Mouse (Mus musculus) kidney, embryonic 14.5 days (tissue): ENCODE results near the gene Gm9844. TPM values are rescaled to one million over a fixed set of nuclear protein-coding genes. Genes with fewer than 3 reads are reported as not detected.

Source experiments
- ATAC-seq: fragments of 200-750 bp; cut with Nextera tagmentation; 2 replicates; pipeline ENCODE4 v1.8.0; 2017; ENCODE audit warnings: moderate number of reproducible peaks, mild to moderate bottlenecking, moderate TSS enrichment, moderate library complexity; ENCODE audit not compliant: low FRiP score, low TSS enrichment
- H3K27ac ChIP-seq: fragments of 300-500 bp; sonication (generic); 2 replicates; pipeline ENCODE4 v1.5.1; 2014; ENCODE audit warnings: low read depth, mild to moderate bottlenecking, low read length, moderate library complexity, mixed read lengths
- H3K27me3 ChIP-seq: fragments of 300-500 bp; sonication (generic); 2 replicates; pipeline ENCODE4 v1.6.1; 2014; ENCODE audit warnings: mild to moderate bottlenecking, low read length; ENCODE audit not compliant: control insufficient read depth, insufficient read depth
- H3K36me3 ChIP-seq: fragments of 300-500 bp; sonication (generic); 2 replicates; pipeline ENCODE4 v1.6.1; 2014; ENCODE audit warnings: low read length, mixed read lengths; ENCODE audit not compliant: control insufficient read depth, insufficient read depth
- H3K4me1 ChIP-seq: fragments of 300-500 bp; sonication (generic); 2 replicates; pipeline ENCODE4 v1.6.1; 2014; ENCODE audit warnings: low read length, mixed read lengths; ENCODE audit not compliant: control insufficient read depth, insufficient read depth
- H3K4me2 ChIP-seq: fragments of 300-500 bp; sonication (generic); replicated peaks from 2 replicates; pipeline ENCODE4 v1.6.1; 2014; ENCODE audit warnings: low read depth, mild to moderate bottlenecking, low read length
- H3K4me3 ChIP-seq: fragments of 300-500 bp; sonication (generic); 2 replicates; pipeline ENCODE4 v1.5.1; 2014; ENCODE audit warnings: mild to moderate bottlenecking, low read length
- H3K9ac ChIP-seq: fragments of 300-500 bp; sonication (generic); 2 replicates; pipeline ENCODE4 v1.6.1; 2014; ENCODE audit warnings: low read depth, mild to moderate bottlenecking, low read length, moderate library complexity
- H3K9me3 ChIP-seq: fragments of 300-500 bp; sonication (generic); 2 replicates; pipeline ENCODE4 v1.6.1; 2016; ENCODE audit warnings: low read length; ENCODE audit not compliant: control insufficient read depth
- WGBS: fragments of 180-500 bp; shearing (Covaris S2); extraction: QIAGEN DNeasy Blood & Tissue Kit; methylation state at CpG from one replicate; pipeline ENCODE4 v1.1.7; 2014; 5-methylcytosine and 5-hydroxymethylcytosine counted together
- polyA plus RNA-seq: library from polyadenylated mRNA; unstranded; fragments of >200 nt; fragmentation: Nextera tagmentation; extraction: Ambion mirVana; gene quantifications from 2 replicates; pipeline ENCODE4 v1.2.1, GENCODE M21; 2014

Gene Gm9844
- polyA plus RNA-seq, 1 experiment from 2014 or later = 18.8 TPM

DNA sequence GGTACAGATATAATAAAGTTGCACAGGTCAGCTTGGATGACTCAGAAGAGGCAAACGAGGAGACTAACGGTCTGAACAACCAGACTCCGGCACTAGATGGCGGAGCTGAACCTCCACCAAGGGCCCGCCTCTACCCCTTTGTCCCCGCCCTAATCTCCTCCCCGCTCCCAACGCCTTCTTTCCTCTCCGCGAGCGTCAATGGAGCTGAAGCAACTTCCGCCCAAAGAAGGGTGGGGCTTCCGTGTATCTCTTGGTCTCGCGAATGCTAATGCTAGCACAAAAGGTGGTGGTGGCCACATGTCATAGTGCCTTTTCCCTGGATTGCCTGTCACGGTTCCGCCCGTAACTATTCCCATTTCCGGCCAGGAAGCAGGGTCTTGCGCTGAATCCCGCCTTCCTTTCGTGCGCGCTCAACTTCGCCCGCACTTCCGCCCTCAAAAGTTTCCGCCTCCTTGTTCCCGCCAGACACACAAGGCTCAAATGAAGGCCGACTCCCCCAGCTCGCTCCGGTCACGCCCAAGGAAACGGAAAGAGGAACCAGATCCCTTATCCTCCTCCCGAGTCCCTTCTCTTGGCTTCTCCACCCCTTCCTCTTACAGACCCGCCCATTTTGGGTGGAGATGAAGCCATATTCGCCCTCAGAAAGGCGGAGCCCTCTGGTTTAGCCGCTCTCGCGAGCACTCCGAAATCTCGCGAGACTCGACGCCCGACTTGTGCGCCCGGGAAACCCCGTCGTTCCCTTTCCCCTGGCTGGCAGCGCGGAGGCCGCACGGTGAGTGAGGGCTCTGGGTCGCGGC is 22.1 kb downstream of the Gm9844 start, which contains the start of gene Rps19:
Rps19 (plus strand) TSS at position 476 of the 797 bp plus-strand sequence.
- ATAC-seq = peak; percentile 94
- peaks cover 31% of the 10 kb centered on the region for H3K4me1 ChIP-seq
- peak within 1 kb of the TSS; percentile 90 for H3K4me3 ChIP-seq
- peak within 1 kb of the TSS; percentile 65 for H3K4me2 ChIP-seq
- H3K9me3 ChIP-seq = no peaks in the 10 kb centered on the region
- WGBS = under 1% methylated on average over 57 of the region's 57 CpGs
- H3K27me3 ChIP-seq = no peaks in the 10 kb centered on the region
- H3K9ac ChIP-seq = peak within 1 kb of the TSS; percentile 100
- peaks cover 36% of the 10 kb centered on the region for H3K36me3 ChIP-seq
- peak within 1 kb of the TSS; percentile 89 for H3K27ac ChIP-seq

DNA sequence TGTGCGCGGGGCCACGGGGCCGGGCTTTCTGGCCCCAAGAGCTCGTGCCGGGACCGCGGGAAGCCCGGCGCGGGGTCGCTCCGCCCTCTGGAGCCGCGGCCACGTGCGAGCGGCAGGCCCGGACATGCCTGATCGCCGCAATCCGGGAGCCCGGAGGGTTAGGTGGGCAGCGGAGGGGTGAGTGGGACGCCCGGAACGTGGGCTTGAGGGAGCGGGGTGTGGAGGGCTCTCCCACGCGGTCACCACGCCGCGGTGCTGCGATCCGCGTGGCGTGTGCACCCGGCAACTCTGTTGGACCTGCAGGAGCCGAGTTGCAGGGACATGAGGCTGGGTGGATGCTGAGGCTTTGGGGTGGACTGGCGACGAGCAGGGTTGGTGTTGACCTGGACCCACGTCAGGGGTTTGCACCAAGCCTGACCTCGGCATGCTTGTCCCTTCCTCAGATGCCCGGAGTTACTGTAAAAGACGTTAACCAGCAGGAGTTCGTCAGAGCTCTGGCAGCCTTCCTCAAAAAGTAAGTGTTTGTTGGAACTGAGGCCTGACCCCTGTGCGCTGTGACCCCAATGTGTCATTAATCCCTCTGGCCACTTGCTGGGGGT is 22.8 kb downstream of the Gm9844 start:
- peaks cover 43% of the 10 kb centered on the region for H3K36me3 ChIP-seq
- H3K4me2 ChIP-seq = peak overlapping the region; percentile 65
- WGBS = under 1% methylated on average over 47 of the region's 47 CpGs
- peak overlapping the region; percentile 100 for H3K9ac ChIP-seq
- ATAC-seq = peak; percentile 2; the same call in 1 of the 2 replicates
- peak overlapping the region; percentile 89 for H3K27ac ChIP-seq
- H3K27me3 ChIP-seq = no peaks in the 10 kb centered on the region
- H3K4me3 ChIP-seq = peak overlapping the region; percentile 90
- H3K4me1 ChIP-seq = peaks cover 32% of the 10 kb centered on the region
- no peaks in the 10 kb centered on the region for H3K9me3 ChIP-seq

DNA sequence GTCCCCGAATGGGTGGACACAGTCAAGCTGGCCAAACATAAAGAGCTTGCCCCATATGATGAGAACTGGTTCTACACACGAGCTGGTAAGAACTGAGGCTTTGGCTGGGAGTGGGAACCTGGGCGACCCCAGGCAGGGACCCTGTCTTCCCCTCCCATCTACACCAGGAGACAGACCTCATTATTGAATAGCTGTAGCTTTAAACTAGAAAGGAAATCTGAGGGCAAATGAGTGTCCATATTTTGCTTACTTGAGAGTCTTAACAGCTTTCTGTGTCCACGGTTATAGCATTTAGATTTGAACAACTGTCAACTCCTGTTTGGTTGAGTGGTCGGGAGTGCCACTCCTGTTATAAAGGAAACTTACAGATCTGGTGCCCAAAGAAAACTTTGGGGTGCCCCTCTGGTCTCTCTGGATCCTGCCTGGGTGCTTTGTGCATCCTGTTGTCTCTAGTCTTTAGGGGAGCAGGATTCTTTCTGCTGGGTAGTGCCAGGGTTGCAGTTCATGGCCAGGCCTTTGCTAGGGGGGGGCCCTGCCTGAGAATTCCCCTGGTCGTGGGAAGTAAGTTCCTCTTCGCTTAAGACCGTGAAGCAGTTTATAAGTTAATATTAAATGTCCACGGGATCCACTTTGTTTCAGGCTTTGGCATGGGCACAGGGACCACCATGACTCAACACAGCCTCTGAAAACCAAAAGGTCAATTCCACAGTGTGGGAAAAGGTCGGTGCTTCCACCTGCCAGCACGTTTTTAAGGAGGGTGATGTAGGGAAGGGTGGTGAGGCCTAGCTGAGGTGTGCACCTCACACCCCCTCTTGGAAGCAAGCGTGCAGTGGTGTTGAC is 23.7 kb downstream of the Gm9844 start:
- Histone ChIP-seq H3K36me3 (peaks cover 51% of the 10 kb centered on the region), H3K27me3 (no peaks in the 10 kb centered on the region)
- no peak for ATAC-seq

DNA sequence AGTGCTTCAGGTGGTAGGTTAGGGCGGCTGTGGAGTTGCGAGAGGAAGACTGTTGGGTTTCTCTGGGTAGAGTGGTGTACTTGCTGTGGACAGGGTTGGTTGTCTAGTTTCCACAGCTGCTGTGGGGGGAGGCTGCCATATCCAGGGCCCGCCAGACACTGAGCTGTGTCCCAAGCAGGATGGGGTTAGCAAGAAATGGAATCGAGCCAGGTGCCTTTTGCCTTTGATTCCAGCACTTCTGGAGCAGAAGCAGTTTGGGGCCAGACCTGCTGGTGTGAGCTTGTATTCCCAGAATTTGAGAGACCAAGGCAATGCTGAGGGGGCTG is 24.3 kb downstream of the Gm9844 start:
- Histone ChIP-seq H3K27me3 (no peaks in the 10 kb centered on the region), H3K4me3 (peak overlapping the region; percentile 90), H3K4me1 (peaks cover 32% of the 10 kb centered on the region), H3K36me3 (peaks cover 57% of the 10 kb centered on the region), H3K9me3 (no peaks in the 10 kb centered on the region), H3K4me2 (peak overlapping the region; percentile 65), H3K27ac (peak overlapping the region; percentile 53; the same call in 1 of the 2 replicates), H3K9ac (peak overlapping the region; percentile 100)
- 61% methylated on average over 4 of the region's 4 CpGs for WGBS
- ATAC-seq = no peak

More for the DNA sequence above, 23.7 kb downstream of the Gm9844 start:
- Histone ChIP-seq H3K4me2 (peak overlapping the region; percentile 65), H3K9me3 (no peaks in the 10 kb centered on the region), H3K27ac (peak overlapping the region; percentile 89; the same call in 1 of the 2 replicates), H3K4me1 (peaks cover 32% of the 10 kb centered on the region), H3K9ac (peak overlapping the region; percentile 100), H3K4me3 (peak overlapping the region; percentile 90)
- WGBS = 33% methylated on average over 12 of the region's 12 CpGs

DNA sequence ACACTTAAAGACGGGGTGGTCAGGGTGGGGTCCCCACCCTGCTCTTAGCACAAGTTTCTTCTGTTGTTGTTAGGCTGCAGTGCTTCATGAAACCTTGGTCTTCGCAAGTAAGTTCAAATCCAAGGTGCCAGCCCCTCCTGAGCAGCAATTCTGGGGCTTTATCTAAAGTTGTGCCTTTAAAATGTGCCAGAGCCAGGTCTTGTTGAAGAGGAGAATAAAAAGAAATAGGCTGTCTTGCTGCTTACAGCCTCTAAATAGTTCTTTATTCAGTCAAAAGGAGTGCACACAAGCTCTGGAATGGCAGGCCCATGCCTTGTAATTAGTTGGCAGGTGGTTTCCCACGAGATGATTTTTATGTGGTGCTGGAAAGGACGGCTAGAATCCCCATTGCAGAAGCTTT is 25.1 kb downstream of the Gm9844 start:
- Histone ChIP-seq H3K9me3 (no peaks in the 10 kb centered on the region), H3K4me3 (peak overlapping the region; percentile 90; the same call in 1 of the 2 replicates), H3K9ac (peak overlapping the region; percentile 100; the same call in 1 of the 2 replicates), H3K36me3 (peaks cover 58% of the 10 kb centered on the region), H3K27ac (no peak overlapping the region), H3K27me3 (no peaks in the 10 kb centered on the region), H3K4me2 (peak overlapping the region; percentile 65), H3K4me1 (peaks cover 32% of the 10 kb centered on the region)
- ATAC-seq = no peak
- WGBS = 73% methylated on average over 4 of the region's 4 CpGs

DNA sequence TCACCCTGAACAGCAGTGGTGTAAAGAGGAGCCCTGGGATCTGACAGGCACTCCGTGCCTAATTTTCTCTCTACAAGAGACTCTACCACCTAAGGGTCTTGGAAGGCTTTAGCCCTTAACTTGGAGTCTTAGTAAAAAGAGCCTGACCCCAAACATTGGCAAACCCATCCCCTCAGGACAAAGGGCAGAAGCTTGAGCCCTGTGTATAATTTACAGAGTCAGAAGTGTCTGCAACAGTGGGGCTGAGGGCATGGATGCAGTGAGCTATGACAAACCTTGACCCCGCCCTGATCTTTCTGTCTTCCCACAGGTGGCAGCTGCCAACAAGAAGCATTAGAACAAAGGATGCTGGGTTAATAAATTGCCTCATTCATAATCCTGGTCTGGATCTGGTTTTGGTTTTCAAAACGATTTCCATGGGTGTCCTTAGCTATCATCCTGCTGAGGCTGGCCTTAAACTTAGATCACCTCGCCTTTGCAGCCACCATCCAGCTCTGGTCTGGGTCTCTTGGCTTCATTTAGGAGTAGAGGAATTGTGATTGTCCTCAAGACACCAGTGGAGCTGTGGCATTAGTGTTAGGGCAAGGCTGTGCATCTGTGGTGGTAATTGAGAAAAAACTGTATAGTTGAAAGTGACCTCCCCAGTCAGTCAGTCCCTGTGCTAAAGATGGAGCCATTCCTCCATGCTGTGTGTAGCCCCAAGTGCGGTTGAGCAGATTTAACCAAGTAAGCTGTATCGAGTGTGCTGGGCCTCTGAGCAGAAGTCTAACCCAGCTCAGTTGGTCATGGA is 27.6 kb downstream of the Gm9844 start:
- ATAC-seq = peak; percentile 16; the same call in 1 of the 2 replicates
- H3K4me2 ChIP-seq = no peak overlapping the region
- no peak overlapping the region for H3K4me3 ChIP-seq
- peaks cover 32% of the 10 kb centered on the region for H3K4me1 ChIP-seq
- peak overlapping the region; percentile 25; the same call in 1 of the 2 replicates for H3K9ac ChIP-seq
- H3K27ac ChIP-seq = peak overlapping the region; percentile 32; the same call in 1 of the 2 replicates
- H3K27me3 ChIP-seq = no peaks in the 10 kb centered on the region
- WGBS = 78% methylated on average over 6 of the region's 6 CpGs
- H3K9me3 ChIP-seq = no peaks in the 10 kb centered on the region
- H3K36me3 ChIP-seq = peaks cover 58% of the 10 kb centered on the region

DNA sequence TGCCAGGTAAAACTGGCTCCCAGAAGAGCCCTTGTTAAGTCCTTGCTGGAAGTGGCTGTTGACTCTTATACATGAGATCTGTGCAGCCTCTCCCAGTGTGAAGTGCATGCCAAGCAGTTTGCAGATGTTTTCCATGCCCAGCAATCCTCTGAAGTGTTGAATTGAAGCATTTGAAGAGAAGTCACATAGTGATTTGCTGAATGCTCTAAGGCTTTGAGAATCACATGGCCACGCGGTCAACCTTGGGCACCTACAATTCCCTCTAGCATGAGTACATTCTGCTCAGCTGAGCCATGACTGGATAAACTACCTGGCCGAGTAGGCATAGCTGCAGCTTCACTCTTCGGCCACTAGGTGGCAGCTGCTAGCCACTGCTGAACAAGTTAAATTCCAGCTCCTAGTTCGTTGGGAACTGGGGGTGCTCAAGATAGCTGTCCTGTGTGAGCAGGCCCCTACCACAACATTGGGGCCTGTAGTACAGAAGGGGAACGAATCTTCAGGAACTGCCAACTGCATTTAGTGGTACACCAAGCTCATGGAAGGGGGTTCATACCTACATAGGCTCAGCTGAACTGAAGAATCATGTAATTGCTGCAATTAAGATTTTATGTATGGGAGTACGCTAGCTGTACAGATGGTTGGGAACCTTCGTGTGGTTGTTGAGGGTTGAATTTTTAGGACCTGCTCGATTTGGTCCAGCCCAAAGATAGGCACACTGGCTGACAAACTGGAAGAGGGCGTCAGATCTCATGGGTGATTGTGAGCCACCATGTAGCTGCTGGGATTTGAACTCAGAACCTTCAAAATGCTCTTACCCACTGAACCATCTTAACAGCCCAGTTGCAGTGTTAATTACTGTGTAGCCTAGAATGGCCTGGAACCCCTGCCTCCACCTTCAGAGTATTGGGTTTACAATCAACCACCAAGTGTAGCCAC is 28.5 kb downstream of the Gm9844 start:
- Histone ChIP-seq H3K27ac (0 out of 2 replicates have a peak overlapping the region, but pooled peaks have one; percentile 32), H3K4me1 (peaks cover 29% of the 10 kb centered on the region), H3K9ac (no peak overlapping the region), H3K4me2 (no peak overlapping the region), H3K27me3 (no peaks in the 10 kb centered on the region), H3K36me3 (peaks cover 58% of the 10 kb centered on the region), H3K4me3 (no peak overlapping the region), H3K9me3 (no peaks in the 10 kb centered on the region)
- ATAC-seq = peak; percentile 29; the same call in 1 of the 2 replicates
- WGBS = 33% methylated on average over 10 of the region's 10 CpGs
